Mouse (Mus musculus): ENCODE results near the gene Mslnl. TPM values are rescaled to one million over a fixed set of nuclear protein-coding genes. Genes with fewer than 3 reads are reported as not detected.

Gene Mslnl
- polyA plus RNA-seq, 1 experiment from 2014 or later: not detected

DNA sequence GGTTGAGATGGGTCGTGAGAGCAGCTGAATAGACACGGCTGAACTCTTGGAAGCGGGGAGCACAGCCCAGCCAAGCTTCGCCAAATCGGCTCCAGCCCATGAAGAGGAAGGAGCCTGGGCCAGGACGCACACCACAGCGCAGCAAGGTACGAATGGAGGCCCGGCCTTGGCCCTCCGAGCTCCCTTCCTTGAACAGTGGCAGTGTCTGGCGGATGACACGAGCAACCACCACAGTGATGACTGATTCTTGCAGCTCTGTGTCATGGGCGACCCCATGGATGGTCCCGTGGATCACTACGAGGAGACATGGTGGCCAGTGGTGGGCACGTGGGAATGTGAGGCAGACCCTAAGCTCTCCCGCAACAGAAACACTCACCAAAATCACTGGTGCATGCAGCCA lies 59.2 kb downstream of the Mslnl start:
- Histone ChIP-seq H3K27ac (replicated peaks in 1 of 2; ENCODE audit: control insufficient read depth in 1 of 2, insufficient read depth in 1 of 2, low read depth in 2 of 2, low read length in 2 of 2) (no peak overlapping the region), H3K4me3 (ENCODE audit: control insufficient read depth in 1 of 2, insufficient read depth in 1 of 2, low read depth in 1 of 2, low read length in 2 of 2) (no peak overlapping the region), H3K4me1 (ENCODE audit: control insufficient read depth in 2 of 2, insufficient read depth in 2 of 2, low read length in 2 of 2) (peaks cover 21 to 36% of the 10 kb centered on the region in 2 experiments), H3K9me3 (ENCODE audit: control insufficient read depth, low read length) (no peaks in the 10 kb centered on the region), H3K4me2 (ENCODE audit: low read length) (no peak overlapping the region), H3K27me3 (ENCODE audit: control insufficient read depth, insufficient read depth, low read length) (no peaks in the 10 kb centered on the region), H3K9ac (ENCODE audit: low read length) (no peak overlapping the region), H3K36me3 (ENCODE audit: control insufficient read depth, insufficient read depth, low read length) (0 out of 2 replicates have a peak, but pooled peaks cover 3% of the 10 kb centered on the region)
- 87% methylated on average over 17 of the region's 17 CpGs for WGBS
- ATAC-seq (ENCODE audit: insufficient number of reproducible peaks, insufficient read depth, low FRiP score, low read depth): no peak

DNA sequence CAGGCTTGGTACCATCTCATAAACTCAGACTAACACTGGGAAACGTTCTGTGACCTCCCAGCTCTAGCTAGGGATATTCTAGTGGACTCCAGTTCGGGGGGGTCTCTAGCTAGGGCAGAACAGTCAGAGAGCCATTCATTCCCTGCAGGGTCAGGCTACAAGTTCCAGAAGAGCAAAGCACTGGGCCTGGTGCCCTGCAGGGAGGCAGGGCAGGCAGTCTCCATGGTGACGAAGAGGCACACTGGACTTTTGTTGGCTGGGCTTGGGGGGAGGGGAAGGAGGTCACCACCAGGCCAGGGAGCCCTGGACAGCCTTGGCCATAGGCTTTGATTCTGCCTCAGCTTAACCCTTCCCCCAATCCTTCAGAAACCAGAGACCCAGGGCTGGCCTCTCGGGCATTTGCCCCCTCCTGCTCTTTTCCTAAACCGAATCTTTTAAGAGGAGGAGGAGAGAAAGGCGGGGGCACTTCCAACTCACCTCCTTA lies 59.8 kb downstream of the Mslnl start, which contains the start of gene AC134908.4:
TSS of gene AC134908.4 (minus strand) at position 51 of the 484 bp plus-strand sequence.
- no peak for ATAC-seq (ENCODE audit: insufficient number of reproducible peaks, insufficient read depth, low FRiP score, low read depth)
- Histone ChIP-seq H3K4me2 (ENCODE audit: low read length) (peak within 1 kb of the TSS; percentile 95), H3K9me3 (ENCODE audit: control insufficient read depth, low read length) (no peaks in the 10 kb centered on the region), H3K27me3 (ENCODE audit: control insufficient read depth, insufficient read depth, low read length) (no peaks in the 10 kb centered on the region), H3K27ac (replicated peaks in 1 of 2; ENCODE audit: control insufficient read depth in 1 of 2, insufficient read depth in 1 of 2, low read depth in 2 of 2, low read length in 2 of 2) (0 out of 4 replicates have a peak within 1 kb of the TSS, but pooled peaks of 1 of the 2 experiments have one; percentile 24), H3K36me3 (ENCODE audit: control insufficient read depth, insufficient read depth, low read length) (no peaks in the 10 kb centered on the region), H3K4me1 (ENCODE audit: control insufficient read depth in 2 of 2, insufficient read depth in 2 of 2, low read length in 2 of 2) (peaks cover 21 to 36% of the 10 kb centered on the region in 2 experiments), H3K9ac (ENCODE audit: low read length) (peak within 1 kb of the TSS; percentile 67), H3K4me3 (ENCODE audit: control insufficient read depth in 1 of 2, insufficient read depth in 1 of 2, low read depth in 1 of 2, low read length in 2 of 2) (peak within 1 kb of the TSS; percentile 61 to 86)
- WGBS: 40% methylated on average over 6 of the region's 6 CpGs

DNA sequence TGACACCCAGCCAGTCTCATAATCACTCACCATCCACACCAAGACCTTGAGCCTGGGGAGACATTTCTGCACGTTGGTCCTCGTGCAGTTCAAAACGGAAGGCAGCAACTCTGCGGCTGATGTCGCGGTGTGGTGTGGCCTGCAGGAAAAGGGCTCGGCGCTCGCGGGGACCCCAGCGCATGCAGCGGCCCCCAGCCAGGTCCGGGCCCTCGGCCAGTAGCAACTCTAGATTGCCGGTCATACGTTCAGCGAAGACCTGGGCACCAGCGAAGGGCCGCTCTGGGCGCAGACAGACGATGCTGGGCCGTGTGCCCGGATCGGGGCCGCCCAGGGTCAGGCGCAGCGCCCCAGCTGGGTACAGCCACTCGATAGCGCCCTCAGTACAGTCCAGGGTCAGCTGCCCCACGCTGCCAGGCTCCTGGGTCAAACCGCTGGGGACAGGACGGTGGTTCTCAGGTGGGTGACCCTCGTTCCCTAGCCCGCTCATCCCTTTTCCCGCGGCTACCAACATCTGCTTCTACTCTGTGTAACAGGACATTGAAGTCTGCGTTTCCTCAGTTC lies 60.4 kb downstream of the Mslnl start:
- H3K27ac ChIP-seq (replicated peaks in 1 of 2; ENCODE audit: control insufficient read depth in 1 of 2, insufficient read depth in 1 of 2, low read depth in 2 of 2, low read length in 2 of 2): 0 out of 4 replicates have a peak overlapping the region, but pooled peaks of 1 of the 2 experiments have one; percentile 24
- no peak for ATAC-seq (ENCODE audit: insufficient number of reproducible peaks, insufficient read depth, low FRiP score, low read depth)
- H3K27me3 ChIP-seq (ENCODE audit: control insufficient read depth, insufficient read depth, low read length): no peaks in the 10 kb centered on the region

DNA sequence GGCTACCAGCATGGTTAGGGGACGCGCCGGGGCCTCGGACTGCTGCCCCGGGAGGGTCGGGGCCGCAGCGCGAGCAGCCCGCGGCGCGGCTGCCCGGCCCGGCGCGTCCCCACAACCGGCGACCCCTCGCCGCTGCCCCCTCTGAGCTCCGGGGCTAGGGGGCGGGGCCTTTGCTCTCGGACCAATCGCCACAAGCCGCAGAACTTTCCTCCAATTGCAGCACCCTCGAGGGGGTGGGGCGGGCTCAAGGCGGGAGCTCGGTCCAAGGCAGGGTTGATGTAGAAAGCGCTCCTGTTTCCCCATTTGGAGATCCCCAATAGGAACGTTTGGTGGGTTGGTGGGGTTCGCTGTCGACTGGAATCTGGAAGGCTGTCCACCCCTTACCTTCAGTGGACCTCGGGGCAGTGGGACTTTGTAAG lies 61.1 kb downstream of the Mslnl start, which contains the start of gene Metrn:
TSS of gene Metrn (minus strand) at position 186 of the 419 bp plus-strand sequence.
- H3K9ac ChIP-seq (ENCODE audit: low read length): peak within 1 kb of the TSS; percentile 67
- ATAC-seq (ENCODE audit: insufficient number of reproducible peaks, insufficient read depth, low FRiP score, low read depth): peak; percentile 69
- no peaks in the 10 kb centered on the region for H3K27me3 ChIP-seq (ENCODE audit: control insufficient read depth, insufficient read depth, low read length)
- WGBS: 2% methylated on average over 35 of the region's 35 CpGs
- no peaks in the 10 kb centered on the region for H3K9me3 ChIP-seq (ENCODE audit: control insufficient read depth, low read length)
- H3K36me3 ChIP-seq (ENCODE audit: control insufficient read depth, insufficient read depth, low read length): no peaks in the 10 kb centered on the region
- H3K4me1 ChIP-seq (ENCODE audit: control insufficient read depth in 2 of 2, insufficient read depth in 2 of 2, low read length in 2 of 2): peaks cover 17 to 25% of the 10 kb centered on the region in 2 experiments
- H3K27ac ChIP-seq (replicated peaks in 1 of 2; ENCODE audit: control insufficient read depth in 1 of 2, insufficient read depth in 1 of 2, low read depth in 2 of 2, low read length in 2 of 2): 0 out of 4 replicates have a peak within 1 kb of the TSS, but pooled peaks of 1 of the 2 experiments have one; percentile 24
- H3K4me3 ChIP-seq (ENCODE audit: control insufficient read depth in 1 of 2, insufficient read depth in 1 of 2, low read depth in 1 of 2, low read length in 2 of 2): peak within 1 kb of the TSS; percentile 61 to 86
- peak within 1 kb of the TSS; percentile 95 for H3K4me2 ChIP-seq (ENCODE audit: low read length)

More for the DNA sequence above, 60.4 kb downstream of the Mslnl start:
- Histone ChIP-seq H3K9ac (ENCODE audit: low read length) (peak overlapping the region; percentile 67), H3K4me3 (ENCODE audit: control insufficient read depth in 1 of 2, insufficient read depth in 1 of 2, low read depth in 1 of 2, low read length in 2 of 2) (peak overlapping the region; percentile 61 to 86), H3K4me1 (ENCODE audit: control insufficient read depth in 2 of 2, insufficient read depth in 2 of 2, low read length in 2 of 2) (peaks cover 19 to 30% of the 10 kb centered on the region in 2 experiments), H3K36me3 (ENCODE audit: control insufficient read depth, insufficient read depth, low read length) (no peaks in the 10 kb centered on the region), H3K9me3 (ENCODE audit: control insufficient read depth, low read length) (no peaks in the 10 kb centered on the region), H3K4me2 (ENCODE audit: low read length) (peak overlapping the region; percentile 95)
- 3% methylated on average over 37 of the region's 37 CpGs for WGBS

Small RNA genes lying within 50 kb of the gene (microRNA-seq; reads per million reads assigned to microRNA genes)
- gene Gm25083: not detected
- gene Mir6966: not detected

Other genes with a start within 250 kb of the Mslnl start
- 0.16 and 0.18 TPM in 2 replicates for gene Sstr5, start 238.8 kb upstream of the Mslnl start, polyA plus RNA-seq (2014; fragmentation: Nextera tagmentation; extraction: Ambion mirVana)
- gene Sox8, start 165.4 kb upstream of the Mslnl start, polyA plus RNA-seq (2014; fragmentation: Nextera tagmentation; extraction: Ambion mirVana): 0.44 and 0.70 TPM in 2 replicates
- gene Lmf1, start 157.0 kb upstream of the Mslnl start, polyA plus RNA-seq (2014; fragmentation: Nextera tagmentation; extraction: Ambion mirVana): 36.3 and 37.8 TPM in 2 replicates
- gene Gng13, start 18.9 kb upstream of the Mslnl start, polyA plus RNA-seq (2014; fragmentation: Nextera tagmentation; extraction: Ambion mirVana): 2.4 and 3.7 TPM in 2 replicates
- gene Chtf18, start 8.6 kb upstream of the Mslnl start, polyA plus RNA-seq (2014; fragmentation: Nextera tagmentation; extraction: Ambion mirVana): 8.0 and 9.5 TPM in 2 replicates
- gene Rpusd1, start 8.4 kb upstream of the Mslnl start, polyA plus RNA-seq (2014; fragmentation: Nextera tagmentation; extraction: Ambion mirVana): 12.0 and 13.4 TPM in 2 replicates
- gene Msln, start 18.3 kb downstream of the Mslnl start, polyA plus RNA-seq (2014; fragmentation: Nextera tagmentation; extraction: Ambion mirVana): 31.9 and 34.7 TPM in 2 replicates
- 36.6 and 37.2 TPM in 2 replicates for gene Narfl, start 37.7 kb downstream of the Mslnl start, polyA plus RNA-seq (2014; fragmentation: Nextera tagmentation; extraction: Ambion mirVana)
- 59.4 and 60.2 TPM in 2 replicates for gene Haghl, start 49.6 kb downstream of the Mslnl start, polyA plus RNA-seq (2014; fragmentation: Nextera tagmentation; extraction: Ambion mirVana)
- 0.09 TPM in 1 of 2 replicates, not detected in the other for gene Ccdc78, start 50.5 kb downstream of the Mslnl start, polyA plus RNA-seq (2014; fragmentation: Nextera tagmentation; extraction: Ambion mirVana)
- gene Fam173a, start 56.9 kb downstream of the Mslnl start, polyA plus RNA-seq (2014; fragmentation: Nextera tagmentation; extraction: Ambion mirVana): 58.4 and 76.0 TPM in 2 replicates
- gene AC134908.4, start 59.6 kb downstream of the Mslnl start, polyA plus RNA-seq (2014; fragmentation: Nextera tagmentation; extraction: Ambion mirVana): not detected in 2 replicates
- 3.3 and 10.1 TPM in 2 replicates for gene Metrn, start 61.1 kb downstream of the Mslnl start, polyA plus RNA-seq (2014; fragmentation: Nextera tagmentation; extraction: Ambion mirVana)
- gene Fbxl16, start 73.0 kb downstream of the Mslnl start, polyA plus RNA-seq (2014; fragmentation: Nextera tagmentation; extraction: Ambion mirVana): 0.85 and 1.1 TPM in 2 replicates
- 15.2 and 17.3 TPM in 2 replicates for gene Wdr24, start 87.6 kb downstream of the Mslnl start, polyA plus RNA-seq (2014; fragmentation: Nextera tagmentation; extraction: Ambion mirVana)
- 28.8 and 30.0 TPM in 2 replicates for gene Jmjd8, start 92.8 kb downstream of the Mslnl start, polyA plus RNA-seq (2014; fragmentation: Nextera tagmentation; extraction: Ambion mirVana)
- 282 and 298 TPM in 2 replicates for gene Stub1, start 97.4 kb downstream of the Mslnl start, polyA plus RNA-seq (2014; fragmentation: Nextera tagmentation; extraction: Ambion mirVana)
- gene Rhbdl1, start 101.3 kb downstream of the Mslnl start, polyA plus RNA-seq (2014; fragmentation: Nextera tagmentation; extraction: Ambion mirVana): 1.2 and 1.5 TPM in 2 replicates
- 1.2 and 1.9 TPM in 2 replicates for gene Gm20683, start 105.7 kb downstream of the Mslnl start, polyA plus RNA-seq (2014; fragmentation: Nextera tagmentation; extraction: Ambion mirVana)
- gene Rhot2, start 108.8 kb downstream of the Mslnl start, polyA plus RNA-seq (2014; fragmentation: Nextera tagmentation; extraction: Ambion mirVana): 11.5 and 12.7 TPM in 2 replicates
- 8.2 and 8.6 TPM in 2 replicates for gene Wdr90, start 125.5 kb downstream of the Mslnl start, polyA plus RNA-seq (2014; fragmentation: Nextera tagmentation; extraction: Ambion mirVana)
- 164 and 184 TPM in 2 replicates for gene Mcrip2, start 132.7 kb downstream of the Mslnl start, polyA plus RNA-seq (2014; fragmentation: Nextera tagmentation; extraction: Ambion mirVana)
- 36.7 and 41.7 TPM in 2 replicates for gene Mettl26, start 139.0 kb downstream of the Mslnl start, polyA plus RNA-seq (2014; fragmentation: Nextera tagmentation; extraction: Ambion mirVana)
- 0.27 and 0.53 TPM in 2 replicates for gene Wfikkn1, start 144.8 kb downstream of the Mslnl start, polyA plus RNA-seq (2014; fragmentation: Nextera tagmentation; extraction: Ambion mirVana)
- gene Rab40c, start 183.7 kb downstream of the Mslnl start, polyA plus RNA-seq (2014; fragmentation: Nextera tagmentation; extraction: Ambion mirVana): 7.5 and 8.8 TPM in 2 replicates
- gene Pigq, start 208.9 kb downstream of the Mslnl start, polyA plus RNA-seq (2014; fragmentation: Nextera tagmentation; extraction: Ambion mirVana): 61.8 and 62.7 TPM in 2 replicates
- 0.09 TPM in 1 of 2 replicates, not detected in the other for gene Nhlrc4, start 208.9 kb downstream of the Mslnl start, polyA plus RNA-seq (2014; fragmentation: Nextera tagmentation; extraction: Ambion mirVana)
- gene A930017K11Rik, start 216.5 kb downstream of the Mslnl start, polyA plus RNA-seq (2014; fragmentation: Nextera tagmentation; extraction: Ambion mirVana): 0.09 TPM in 1 of 2 replicates, not detected in the other
- 11.2 and 11.3 TPM in 2 replicates for gene Capn15, start 249.8 kb downstream of the Mslnl start, polyA plus RNA-seq (2014; fragmentation: Nextera tagmentation; extraction: Ambion mirVana)